Mouse (Mus musculus) E14TG2a.4 (cell line): ENCODE measurements around the gene Tbx21.

ENCODE experiments used
- H3K27me3 ChIP-seq: 2 replicates; pipeline ENCODE4 v1.6.1; 2014; ENCODE audit warnings: low read length, control low read depth; ENCODE audit not compliant: insufficient read depth
- H3K36me3 ChIP-seq: 2 replicates; pipeline ENCODE4 v1.6.1; 2014; ENCODE audit warnings: low read length, control low read depth; ENCODE audit not compliant: insufficient read depth
- H3K4me1 ChIP-seq: replicated peaks from 2 replicates; pipeline ENCODE4 v1.6.1; 2014; ENCODE audit warnings: low read depth, low read length, control low read depth
- H3K4me3 ChIP-seq: replicated peaks from 2 replicates; pipeline ENCODE4 v1.5.1; 2014; ENCODE audit warnings: mild to moderate bottlenecking, low read length
- H3K9me3 ChIP-seq: 2 replicates; pipeline ENCODE4 v1.6.1; 2014; ENCODE audit warnings: low read length, control low read depth
- CTCF ChIP-seq: conservative IDR thresholded peaks from 2 replicates; pipeline ENCODE4 v1.5.1; 2014; ENCODE audit warnings: low read length
- NANOG ChIP-seq: IDR thresholded peaks from 2 replicates; pipeline ENCODE4 v1.6.1; 2014; ENCODE audit warnings: borderline replicate concordance, low read length, mixed read lengths
- POU5F1 ChIP-seq: IDR thresholded peaks from 2 replicates; pipeline ENCODE4 v1.6.1; 2014; ENCODE audit warnings: low read length, borderline replicate concordance

Gene Tbx21

DNA sequence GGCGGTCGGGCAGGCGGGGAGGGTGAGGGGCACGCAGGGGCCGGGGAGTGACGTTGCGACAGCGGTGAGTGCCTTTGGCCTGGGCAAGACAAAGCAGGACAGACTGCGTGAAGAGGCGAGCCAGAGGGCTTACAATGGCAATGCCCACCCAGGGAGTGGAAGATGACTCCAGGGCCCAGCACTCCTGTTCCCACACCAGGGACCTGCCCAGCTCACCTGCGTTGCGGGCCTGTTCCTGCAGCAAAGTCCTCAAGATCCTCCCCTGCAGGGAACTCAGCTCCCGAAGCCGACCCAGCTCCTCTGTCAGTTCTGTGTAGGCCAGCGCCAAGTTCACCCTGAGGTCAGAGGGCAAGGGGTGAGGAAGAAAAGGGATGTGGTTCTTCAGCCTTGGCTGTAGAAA, 24.1 kb upstream of the Tbx21 start:
- TF ChIP-seq POU5F1 (no peak), CTCF (no peak), NANOG (no peak)
- Histone ChIP-seq H3K4me1 (peaks cover 63% of the 10 kb centered on the region), H3K4me3 (peak overlapping the region; percentile 77), H3K27me3 (peaks cover 83% of the 10 kb centered on the region), H3K36me3 (peaks cover 13% of the 10 kb centered on the region), H3K9me3 (no peaks in the 10 kb centered on the region)

DNA sequence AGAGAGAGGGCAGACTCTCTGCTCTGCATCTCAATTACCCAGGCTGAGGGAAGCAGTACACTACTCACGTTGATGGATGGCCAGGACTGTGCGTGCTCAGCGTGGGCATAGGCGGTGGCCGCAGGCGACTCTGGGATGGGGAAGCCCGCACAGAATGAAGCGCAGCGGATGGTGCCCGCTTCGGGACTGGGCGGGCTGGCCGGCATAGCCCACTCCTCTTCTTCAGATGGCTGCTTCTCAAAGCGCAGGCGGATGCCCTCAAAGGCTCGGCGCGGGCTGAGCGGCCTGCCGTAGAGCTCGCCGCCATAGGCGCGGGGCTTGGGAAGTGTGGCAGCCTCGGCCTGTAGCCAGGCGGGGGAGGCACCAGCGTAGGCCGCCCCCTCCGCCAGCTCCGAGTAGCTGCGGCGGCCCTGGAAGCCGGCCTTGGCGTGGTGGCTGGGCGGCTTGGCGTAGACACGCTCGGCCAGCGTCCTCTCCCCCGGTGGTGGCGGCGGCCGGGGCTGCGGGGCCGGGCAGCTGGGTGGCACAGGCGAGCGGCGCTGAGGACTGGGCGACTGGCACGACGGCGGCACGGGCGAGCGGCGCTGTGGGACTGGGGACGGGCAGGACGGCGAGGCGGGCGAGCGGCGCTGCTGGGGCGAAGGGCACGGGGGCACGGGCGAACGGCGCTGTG, 23.6 kb upstream of the Tbx21 start:
- Histone ChIP-seq H3K27me3 (peaks cover 85% of the 10 kb centered on the region), H3K36me3 (peaks cover 13% of the 10 kb centered on the region), H3K9me3 (no peaks in the 10 kb centered on the region), H3K4me1 (peaks cover 63% of the 10 kb centered on the region), H3K4me3 (peak overlapping the region; percentile 77)
- TF ChIP-seq NANOG (no peak), POU5F1 (no peak), CTCF (no peak)

- Histone ChIP-seq H3K9me3 (no peaks in the 10 kb centered on the region), H3K36me3 (peaks cover 13% of the 10 kb centered on the region), H3K4me1 (peaks cover 41% of the 10 kb centered on the region), H3K27me3 (peaks cover 95% of the 10 kb centered on the region), H3K4me3 (no peak overlapping the region)
- TF ChIP-seq POU5F1 (no peak), CTCF (no peak)
These were observed 18.1 kb upstream of the Tbx21 start for GRCm38 (mm10) chr11:97133270-97133669.

DNA sequence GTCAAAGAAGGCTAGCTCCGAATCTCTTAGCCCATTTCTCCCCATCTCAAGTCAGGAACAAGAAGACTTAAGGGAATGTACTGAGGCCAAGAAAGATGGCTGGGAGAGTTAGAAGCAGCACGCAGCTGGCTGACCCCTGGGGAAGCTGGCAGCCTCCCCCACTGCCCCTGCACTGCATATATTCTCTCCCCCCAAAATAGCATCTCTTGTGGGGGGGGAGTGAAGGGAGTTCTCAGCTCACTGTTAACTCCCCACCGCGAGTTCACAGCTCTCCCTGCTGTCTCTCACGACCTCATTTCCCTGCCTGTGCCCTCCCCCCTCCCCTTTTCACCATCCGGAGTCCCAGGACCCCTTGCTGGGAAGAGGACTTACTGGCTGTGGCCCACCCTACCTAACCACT, 17.1 kb upstream of the Tbx21 start:
- Histone ChIP-seq H3K36me3 (peaks cover 4% of the 10 kb centered on the region; the same call in 1 of the 2 replicates), H3K4me3 (no peak overlapping the region), H3K27me3 (peaks cover 94% of the 10 kb centered on the region), H3K4me1 (peaks cover 47% of the 10 kb centered on the region), H3K9me3 (no peaks in the 10 kb centered on the region)
- TF ChIP-seq POU5F1 (no peak), NANOG (no peak), CTCF (no peak)

- no peak for TF ChIP-seq CTCF
- no peak for TF ChIP-seq NANOG
- no peak for TF ChIP-seq POU5F1
- Histone ChIP-seq H3K27me3 (peaks cover 94% of the 10 kb centered on the region), H3K4me1 (peaks cover 52% of the 10 kb centered on the region), H3K9me3 (no peaks in the 10 kb centered on the region), H3K36me3 (peaks cover 2% of the 10 kb centered on the region; the same call in 1 of the 2 replicates), H3K4me3 (no peak overlapping the region)
These were observed 16.6 kb upstream of the Tbx21 start for GRCm38 (mm10) chr11:97131683-97132082.

- TF ChIP-seq POU5F1, result no peak
- TF ChIP-seq NANOG, result no peak
- no peak for TF ChIP-seq CTCF
- H3K36me3 ChIP-seq, result no peaks in the 10 kb centered on the region
These were observed 15.2 kb upstream of the Tbx21 start for GRCm38 (mm10) chr11:97130318-97130717.

DNA sequence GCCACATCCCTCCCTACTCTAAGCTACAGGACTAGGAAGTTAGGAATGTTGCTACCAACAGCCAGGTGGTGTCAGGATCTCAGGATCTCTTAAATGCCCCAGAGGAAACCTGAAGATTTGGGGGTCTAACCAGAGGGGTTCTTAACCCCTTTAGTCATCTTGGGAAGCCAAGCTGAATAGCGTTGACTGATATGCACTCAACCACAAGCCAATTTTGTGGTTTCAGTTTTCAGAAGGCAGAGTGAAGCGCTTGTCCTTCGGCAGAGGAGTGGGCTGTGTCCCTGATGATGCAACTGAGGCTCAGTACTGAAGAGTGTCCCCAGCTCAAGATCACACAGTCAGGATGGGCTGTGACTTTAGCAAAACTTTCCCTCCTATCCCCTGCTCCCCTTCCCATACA, 13.8 kb upstream of the Tbx21 start:
- TF ChIP-seq CTCF, result no peak
- no peak for TF ChIP-seq POU5F1
- no peak for TF ChIP-seq NANOG
- peaks cover 88% of the 10 kb centered on the region for H3K27me3 ChIP-seq
- H3K9me3 ChIP-seq, result no peaks in the 10 kb centered on the region
- H3K36me3 ChIP-seq, result no peaks in the 10 kb centered on the region
- peaks cover 61% of the 10 kb centered on the region for H3K4me1 ChIP-seq
- H3K4me3 ChIP-seq, result no peak overlapping the region

More at GRCm38 (mm10) chr11:97130318-97130717, 15.2 kb upstream of the Tbx21 start:
- Histone ChIP-seq H3K4me3 (no peak overlapping the region), H3K27me3 (peaks cover 94% of the 10 kb centered on the region), H3K4me1 (peaks cover 59% of the 10 kb centered on the region), H3K9me3 (no peaks in the 10 kb centered on the region)

DNA sequence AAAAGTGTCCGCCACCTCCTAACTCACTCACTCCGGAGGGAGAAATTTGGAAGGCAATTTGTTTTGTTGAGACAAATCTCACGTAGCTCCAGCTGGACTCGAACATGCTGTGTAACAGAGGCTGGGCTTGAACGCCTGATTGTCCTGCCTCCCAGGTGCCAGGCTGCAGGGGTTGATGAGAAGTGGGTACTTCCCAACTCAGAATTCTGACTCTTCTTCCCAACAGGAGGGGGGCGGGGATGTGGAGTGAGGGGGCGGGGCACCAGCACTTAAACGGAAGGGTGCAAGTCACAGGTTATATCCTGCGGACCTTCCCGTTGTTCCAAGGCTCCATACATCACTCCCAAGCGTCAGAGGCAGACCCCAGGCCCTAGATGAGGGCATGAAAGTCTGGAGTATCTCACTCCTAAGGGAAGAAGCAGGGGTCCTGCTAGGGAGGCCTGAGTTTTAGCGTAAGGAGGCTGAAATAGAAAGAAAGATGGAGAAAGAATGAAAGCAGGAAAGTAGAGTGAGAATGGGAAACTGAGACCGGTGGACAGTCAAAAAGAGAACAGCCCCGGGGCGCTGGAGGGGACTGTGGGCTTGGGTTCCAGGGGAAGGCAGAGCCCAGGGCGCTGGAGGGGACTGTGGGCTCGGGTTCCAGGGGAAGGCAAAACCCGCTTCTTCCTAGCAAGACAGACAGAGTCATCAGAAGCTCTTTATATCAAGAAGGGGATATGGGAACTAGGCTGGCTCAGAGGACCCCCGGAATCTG, 12.5 kb upstream of the Tbx21 start:
- Histone ChIP-seq H3K36me3 (no peaks in the 10 kb centered on the region), H3K4me3 (peak overlapping the region; percentile 66), H3K4me1 (peaks cover 57% of the 10 kb centered on the region), H3K27me3 (peaks cover 78% of the 10 kb centered on the region), H3K9me3 (no peaks in the 10 kb centered on the region)
- TF ChIP-seq NANOG, result no peak
- TF ChIP-seq POU5F1, result no peak
- no peak for TF ChIP-seq CTCF
